ENCODE assay signal across 8 mouse cellular contexts in genomic region chr3:141931372-141932092, GRCm38 (mm10).
DNase-seq lines count a peak whose midpoint lies in the region; ATAC-seq and TF ChIP-seq lines count a peak whose summit lies in the region.

No protein-coding gene starts in this region.

- no peaks in the 10 kb centered on the region for H3K27me3 ChIP-seq in heart, embryonic 16.5 days (ENCODE audit: control insufficient read depth, insufficient read depth, low read length)
- H3K27me3 ChIP-seq in heart, adult 2 months (ENCODE audit: control insufficient read depth, insufficient read depth, low read length) = no peaks in the 10 kb centered on the region
- H3K27me3 ChIP-seq in embryonic facial prominence, embryonic 13.5 days = peaks cover 88% of the 10 kb centered on the region
- no peaks in the 10 kb centered on the region for H3K27me3 ChIP-seq in midbrain, embryonic 12.5 days

- no peak for TF ChIP-seq EP300 in heart, adult 2 months (IDR thresholded peaks at IDR 0.05; ENCODE audit: insufficient read depth, low read depth, low read length)

- H3K9ac ChIP-seq in heart, embryonic 16.5 days (ENCODE audit: low read length) = no peak overlapping the region
- no peak overlapping the region for H3K9ac ChIP-seq in heart, adult 2 months (ENCODE audit: low read depth, low read length)
- H3K9ac ChIP-seq in embryonic facial prominence, embryonic 13.5 days = no peak overlapping the region
- H3K9ac ChIP-seq in midbrain, embryonic 12.5 days (replicated peaks) = peak overlapping the region; percentile 32; the same call in 1 of the 2 replicates

- ATAC-seq in heart, embryonic 16.5 days (replicated peaks; ENCODE audit: extremely low read depth, insufficient read depth, low FRiP score) = no peak
- no peak for ATAC-seq in embryonic facial prominence, embryonic 13.5 days (ENCODE audit: insufficient number of reproducible peaks, insufficient read depth, low FRiP score, low TSS enrichment, low read depth)
- peak; percentile 78 for ATAC-seq in midbrain, embryonic 12.5 days (ENCODE audit: low FRiP score, low read depth)
- no peak for ATAC-seq in erythroid progenitor cell, adult 5-6 weeks (replicated peaks; ENCODE audit: low FRiP score, poor library complexity, severe bottlenecking)
- no peak for ATAC-seq in inflammation-experienced regulatory T-cells, adult 6 months

- no peak for TF ChIP-seq POLR2A in heart, adult 2 months (IDR thresholded peaks at IDR 0.05; ENCODE audit: insufficient read depth, low read depth, low read length)

- H3K79me2 ChIP-seq in heart, adult 2 months (replicated peaks; ENCODE audit: control insufficient read depth, insufficient read depth, low read length) = no peaks in the 10 kb centered on the region

- 10% methylated on average over 10 of the region's 10 CpGs for WGBS in heart, embryonic 16.5 days
- WGBS in heart, adult 2 months = 13% methylated on average over 10 of the region's 10 CpGs
- 8% methylated on average over 10 of the region's 10 CpGs for WGBS in embryonic facial prominence, embryonic 13.5 days
- 2% methylated on average over 10 of the region's 10 CpGs for WGBS in midbrain, embryonic 12.5 days

- no peaks in the 10 kb centered on the region for H3K9me3 ChIP-seq in heart, embryonic 16.5 days (replicated peaks; ENCODE audit: control insufficient read depth, low read length)
- no peaks in the 10 kb centered on the region for H3K9me3 ChIP-seq in embryonic facial prominence, embryonic 13.5 days
- no peaks in the 10 kb centered on the region for H3K9me3 ChIP-seq in midbrain, embryonic 12.5 days

- peak overlapping the region; percentile 62 for H3K4me2 ChIP-seq in heart, embryonic 16.5 days (ENCODE audit: low read depth, low read length)
- peak overlapping the region; percentile 43 for H3K4me2 ChIP-seq in embryonic facial prominence, embryonic 13.5 days
- H3K4me2 ChIP-seq in midbrain, embryonic 12.5 days (replicated peaks) = peak overlapping the region; percentile 50

- H3K4me3 ChIP-seq in heart, embryonic 16.5 days (ENCODE audit: low read length) = peak overlapping the region; percentile 15
- H3K4me3 ChIP-seq in heart, adult 2 months = no peak overlapping the region
- peak overlapping the region; percentile 2; the same call in 1 of the 2 replicates for H3K4me3 ChIP-seq in embryonic facial prominence, embryonic 13.5 days
- peak overlapping the region; percentile 27 for H3K4me3 ChIP-seq in midbrain, embryonic 12.5 days

- intact Hi-C loops in heart, adult 2 months (cut with DNase I) = loop anchor here (10.0 kb wide), 1 partner anchor 193 kb away; no protein-coding TSS in a partner anchor

- no peak for TF ChIP-seq CTCF in heart, adult 2 months (IDR thresholded peaks at IDR 0.05)

- no peak for DNase-seq in heart, adult 2 months
- peak; percentile 85 for DNase-seq in R1 (ENCODE audit: low read depth, low spot score)
- peak; percentile 53 to 57 for DNase-seq in kidney, postnatal 4 days

- no peak overlapping the region for H3K27ac ChIP-seq in heart, embryonic 16.5 days (ENCODE audit: low read length)
- no peak overlapping the region for H3K27ac ChIP-seq in heart, adult 2 months
- H3K27ac ChIP-seq in embryonic facial prominence, embryonic 13.5 days = no peak overlapping the region
- H3K27ac ChIP-seq in midbrain, embryonic 12.5 days (replicated peaks) = peak overlapping the region; percentile 75

- no peaks in the 10 kb centered on the region for H3K36me3 ChIP-seq in heart, embryonic 16.5 days (ENCODE audit: control insufficient read depth, insufficient read depth)
- no peaks in the 10 kb centered on the region for H3K36me3 ChIP-seq in heart, adult 2 months (ENCODE audit: control insufficient read depth, insufficient read depth, low read length)
- no peaks in the 10 kb centered on the region for H3K36me3 ChIP-seq in embryonic facial prominence, embryonic 13.5 days
- H3K36me3 ChIP-seq in midbrain, embryonic 12.5 days = no peaks in the 10 kb centered on the region

- H3K4me1 ChIP-seq in heart, embryonic 16.5 days (ENCODE audit: control insufficient read depth, insufficient read depth, low read length) = peaks cover 8% of the 10 kb centered on the region
- H3K4me1 ChIP-seq in heart, adult 2 months (ENCODE audit: control insufficient read depth, insufficient read depth, low read length) = no peaks in the 10 kb centered on the region
- H3K4me1 ChIP-seq in embryonic facial prominence, embryonic 13.5 days = peaks cover 6% of the 10 kb centered on the region
- H3K4me1 ChIP-seq in midbrain, embryonic 12.5 days = peaks cover 49% of the 10 kb centered on the region

Comparison
In these comparisons a context has a peak if more than half of its experiments do, and no peak if none do; other contexts are left out.
1. DNase-seq: peak in R1 (single experiment) and kidney, postnatal 4 days (2 of 2); none in heart, adult 2 months (0 of 2).
2. Peak in every context shown above with its lines, with median percentiles within 50 percentile points of each other: H3K4me2 ChIP-seq.